Mouse (Mus musculus): ENCODE measurements around the gene Lrrc51.

Gene Lrrc51

DNA sequence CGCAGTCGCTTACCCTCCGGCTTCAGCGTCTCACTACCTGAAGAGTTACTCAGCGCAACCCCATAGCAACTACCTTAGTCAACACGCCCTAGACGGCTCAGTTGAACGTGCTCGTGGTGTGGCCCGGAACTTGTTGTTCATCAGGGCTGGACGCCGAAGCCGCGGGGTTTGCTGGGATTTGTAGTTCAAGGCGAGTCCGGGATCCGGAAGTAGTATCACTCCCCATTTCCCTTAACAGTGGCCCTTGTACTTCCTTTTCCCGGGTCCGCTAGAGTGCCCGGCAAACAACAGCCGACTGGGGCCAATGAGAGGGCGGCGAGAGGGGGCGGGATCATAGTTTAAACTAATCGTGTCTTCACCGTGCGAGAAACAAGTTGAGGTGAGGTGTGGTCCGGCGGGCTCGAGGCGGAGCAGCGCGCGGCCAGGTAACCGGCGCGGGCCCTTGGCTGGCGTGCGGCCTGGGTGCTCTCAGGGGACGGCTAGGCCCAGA is at the start of gene Lrrc51, which contains the start of gene Numa1:
TSS of gene Lrrc51 (minus strand) at position 145 of the 490 bp plus-strand sequence.
TSS of gene Numa1 (plus strand) at position 361 of the 490 bp plus-strand sequence.
- no peaks in the 10 kb centered on the region for H3K27me3 ChIP-seq (ENCODE audit: control insufficient read depth, insufficient read depth, low read length, poor library complexity, severe bottlenecking)
- H3K36me3 ChIP-seq (ENCODE audit: control insufficient read depth, insufficient read depth, low read length, poor library complexity, severe bottlenecking): no peaks in the 10 kb centered on the region
- DNase-seq (ENCODE audit: low read depth, low spot score): peak; percentile 97

DNA sequence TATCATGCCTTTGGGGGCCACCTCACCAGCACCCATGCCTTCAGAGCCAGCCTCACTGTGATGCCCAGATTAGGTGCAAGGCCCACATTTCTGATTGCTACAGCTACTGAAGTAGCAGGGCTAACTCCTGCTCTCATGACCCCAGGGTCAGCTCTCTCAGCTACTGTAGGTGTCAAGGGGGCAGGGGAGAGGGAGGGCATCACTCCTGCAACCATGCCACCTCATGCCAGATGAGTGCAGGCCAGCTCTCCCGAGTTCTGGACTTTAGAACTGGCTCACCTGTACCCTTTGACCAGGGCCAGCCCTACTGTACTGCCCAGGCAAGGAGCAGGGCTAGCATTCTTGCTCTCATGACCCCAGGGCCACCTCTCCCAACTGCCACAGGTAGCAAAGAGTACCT is 49.0 kb upstream of the Lrrc51 start:
- DNase-seq (ENCODE audit: low read depth, low spot score): no peak
- Histone ChIP-seq H3K27me3 (ENCODE audit: control insufficient read depth, insufficient read depth, low read length, poor library complexity, severe bottlenecking) (no peaks in the 10 kb centered on the region), H3K36me3 (ENCODE audit: control insufficient read depth, insufficient read depth, low read length, poor library complexity, severe bottlenecking) (peaks cover 2% of the 10 kb centered on the region; the same call in 1 of the 2 replicates)

DNA sequence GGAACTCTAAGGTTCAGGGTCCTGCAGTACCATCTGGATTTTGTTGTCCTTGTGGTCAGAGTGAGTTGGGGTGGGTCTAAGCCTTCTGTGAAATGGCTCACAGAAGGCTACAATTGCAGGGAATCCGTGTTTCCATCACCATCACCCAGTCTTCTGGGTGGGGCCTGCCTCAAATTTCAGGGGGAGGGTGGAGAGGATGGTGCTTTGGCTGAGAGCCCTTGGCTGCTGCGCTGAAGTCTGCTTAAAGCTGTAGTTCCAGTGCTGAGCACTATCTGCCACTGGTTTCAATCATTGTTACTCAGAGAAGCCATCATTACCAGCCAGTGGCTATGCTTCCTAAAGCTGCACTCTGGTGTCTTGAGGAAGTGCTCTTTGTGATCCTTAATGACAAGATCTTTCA is 40.8 kb upstream of the Lrrc51 start:
- DNase-seq (ENCODE audit: low read depth, low spot score): no peak
- Histone ChIP-seq H3K36me3 (ENCODE audit: control insufficient read depth, insufficient read depth, low read length, poor library complexity, severe bottlenecking) (no peaks in the 10 kb centered on the region), H3K27me3 (ENCODE audit: control insufficient read depth, insufficient read depth, low read length, poor library complexity, severe bottlenecking) (no peaks in the 10 kb centered on the region)

DNA sequence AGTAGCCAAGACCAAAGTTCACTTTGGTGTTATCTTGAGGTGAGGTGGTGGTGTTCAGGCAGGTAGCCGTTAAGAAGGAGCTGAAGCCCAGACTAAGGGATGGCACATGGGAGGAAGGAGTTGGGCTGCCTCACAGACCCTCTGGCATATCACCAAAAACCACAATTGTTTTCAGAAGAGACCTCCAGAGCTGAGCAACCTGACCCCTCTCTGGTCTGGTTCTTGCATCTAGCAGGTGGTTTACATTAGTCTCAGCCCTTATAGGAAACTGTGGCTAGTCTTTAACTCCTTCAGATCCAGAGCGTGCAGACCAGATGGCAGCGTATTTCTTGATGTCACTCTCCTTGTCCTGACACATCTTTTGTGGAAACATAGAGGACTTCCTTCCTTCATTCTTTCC is 40.0 kb upstream of the Lrrc51 start:
- Histone ChIP-seq H3K36me3 (ENCODE audit: control insufficient read depth, insufficient read depth, low read length, poor library complexity, severe bottlenecking) (no peaks in the 10 kb centered on the region), H3K27me3 (ENCODE audit: control insufficient read depth, insufficient read depth, low read length, poor library complexity, severe bottlenecking) (no peaks in the 10 kb centered on the region)
- no peak for DNase-seq (ENCODE audit: low read depth, low spot score)

DNA sequence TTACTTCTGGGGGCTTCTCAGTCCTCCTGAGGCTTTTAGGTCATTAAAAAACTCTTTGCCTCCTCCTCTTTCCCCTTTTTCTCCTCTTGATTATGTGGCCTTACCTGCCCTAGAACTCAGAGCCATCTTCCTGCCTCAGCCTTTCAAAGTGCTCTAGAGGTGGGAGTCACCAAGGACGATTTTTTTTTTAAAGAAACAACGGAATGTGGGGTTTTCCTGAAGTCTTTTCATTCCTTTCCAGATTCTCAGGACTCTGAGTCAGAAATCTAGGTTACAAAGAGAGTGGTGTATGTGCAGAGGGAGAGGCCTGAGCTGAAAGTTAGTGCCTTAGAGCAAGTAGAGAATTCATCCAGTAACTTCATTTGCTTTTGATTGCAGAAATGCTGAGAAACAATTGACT is 38.0 kb upstream of the Lrrc51 start:
- H3K36me3 ChIP-seq (ENCODE audit: control insufficient read depth, insufficient read depth, low read length, poor library complexity, severe bottlenecking): no peaks in the 10 kb centered on the region
- no peaks in the 10 kb centered on the region for H3K27me3 ChIP-seq (ENCODE audit: control insufficient read depth, insufficient read depth, low read length, poor library complexity, severe bottlenecking)
- DNase-seq (ENCODE audit: low read depth, low spot score): no peak

DNA sequence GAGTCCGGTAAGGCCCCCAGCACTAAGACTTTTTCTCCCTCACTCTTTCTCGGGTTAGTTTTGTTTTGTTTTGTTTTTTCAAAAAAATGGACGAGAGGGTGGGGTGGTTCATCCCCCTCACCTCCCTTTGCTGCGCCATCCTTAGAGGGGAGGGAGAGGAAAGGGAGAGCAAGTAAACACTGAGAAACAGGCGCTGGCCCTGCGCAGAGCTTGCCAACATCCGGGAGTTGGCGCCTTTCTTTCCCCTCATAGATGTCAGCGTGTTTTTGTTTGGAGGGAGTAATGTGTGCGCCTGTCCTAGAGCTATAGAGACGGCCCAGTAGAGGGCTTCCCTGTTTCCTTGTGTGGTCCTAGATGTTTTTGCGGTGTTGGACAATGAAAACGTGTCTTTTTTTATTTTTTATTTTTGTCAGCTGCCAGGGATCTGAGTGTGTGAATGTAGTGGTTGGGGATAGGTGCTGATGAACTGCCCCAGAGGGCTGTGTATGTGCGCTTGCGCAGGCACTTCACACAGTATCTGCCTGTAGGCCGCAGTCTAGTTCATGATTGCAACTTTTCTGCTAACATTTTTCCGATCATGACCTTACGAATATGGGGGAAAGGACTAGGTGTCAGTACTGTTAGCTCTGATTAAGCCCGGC is 37.2 kb upstream of the Lrrc51 start:
- no peaks in the 10 kb centered on the region for H3K36me3 ChIP-seq (ENCODE audit: control insufficient read depth, insufficient read depth, low read length, poor library complexity, severe bottlenecking)
- DNase-seq (ENCODE audit: low read depth, low spot score): peak; percentile 70

DNA sequence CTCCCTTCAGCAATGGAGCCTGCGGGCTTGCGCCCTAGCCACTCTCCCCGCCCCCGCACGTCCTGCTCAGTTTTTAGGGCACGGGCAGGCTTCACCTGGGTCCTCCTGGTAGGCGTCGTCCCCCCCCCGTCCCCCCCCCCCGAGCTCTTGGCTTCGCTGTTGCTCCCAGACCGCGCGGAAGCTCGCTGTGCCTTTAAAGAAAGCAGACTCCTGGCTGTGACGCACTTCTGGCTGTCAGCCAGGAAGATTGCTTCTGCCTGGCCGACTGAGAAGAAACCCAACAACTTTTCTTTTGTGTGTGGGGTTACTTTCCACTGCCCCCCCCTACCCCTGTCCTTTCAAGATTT is 36.7 kb upstream of the Lrrc51 start:
- no peaks in the 10 kb centered on the region for H3K36me3 ChIP-seq (ENCODE audit: control insufficient read depth, insufficient read depth, low read length, poor library complexity, severe bottlenecking)
- H3K27me3 ChIP-seq (ENCODE audit: control insufficient read depth, insufficient read depth, low read length, poor library complexity, severe bottlenecking): no peaks in the 10 kb centered on the region
- DNase-seq (ENCODE audit: low read depth, low spot score): peak; percentile 88

More for the DNA sequence above, 37.2 kb upstream of the Lrrc51 start:
- no peaks in the 10 kb centered on the region for H3K27me3 ChIP-seq (ENCODE audit: control insufficient read depth, insufficient read depth, low read length, poor library complexity, severe bottlenecking)

DNA sequence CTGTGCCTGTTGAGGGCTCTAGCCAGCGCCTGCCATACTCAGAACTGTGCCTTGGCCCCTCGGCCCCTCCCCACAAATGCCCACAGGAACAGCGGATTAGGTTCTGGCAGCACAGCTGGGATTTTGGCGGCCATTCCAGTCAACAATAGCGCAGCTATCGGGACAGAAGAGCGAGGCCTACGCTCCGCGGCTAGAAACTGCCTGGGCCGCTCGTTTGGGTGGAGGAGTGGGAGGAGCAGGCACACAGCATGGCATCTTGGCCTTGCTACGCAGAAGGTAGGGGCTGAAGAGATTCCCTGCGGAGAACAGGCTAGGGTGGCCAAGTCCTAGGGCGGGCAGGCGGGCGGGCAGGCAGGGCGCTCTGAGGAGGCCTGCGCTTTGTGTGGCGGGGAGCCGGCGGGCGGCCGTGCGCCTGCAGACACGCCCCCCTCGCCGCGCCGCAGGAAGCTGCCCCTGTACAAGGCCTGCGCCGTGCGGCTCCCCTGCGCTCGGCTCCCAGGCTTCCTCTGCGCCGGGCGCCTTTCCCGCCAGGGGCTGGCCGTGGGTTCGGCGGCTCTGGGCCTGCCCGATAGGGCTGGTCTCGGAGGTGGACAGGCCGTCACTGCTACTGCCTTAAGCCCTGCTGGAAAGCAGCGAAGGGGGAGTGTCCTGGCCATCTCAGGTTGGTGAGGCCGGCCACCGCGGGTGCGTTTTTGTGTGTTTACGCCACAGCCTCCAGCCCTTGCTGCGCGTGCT is 36.2 kb upstream of the Lrrc51 start:
- no peaks in the 10 kb centered on the region for H3K36me3 ChIP-seq (ENCODE audit: control insufficient read depth, insufficient read depth, low read length, poor library complexity, severe bottlenecking)
- DNase-seq (ENCODE audit: low read depth, low spot score): peak; percentile 77
- no peaks in the 10 kb centered on the region for H3K27me3 ChIP-seq (ENCODE audit: control insufficient read depth, insufficient read depth, low read length, poor library complexity, severe bottlenecking)

DNA sequence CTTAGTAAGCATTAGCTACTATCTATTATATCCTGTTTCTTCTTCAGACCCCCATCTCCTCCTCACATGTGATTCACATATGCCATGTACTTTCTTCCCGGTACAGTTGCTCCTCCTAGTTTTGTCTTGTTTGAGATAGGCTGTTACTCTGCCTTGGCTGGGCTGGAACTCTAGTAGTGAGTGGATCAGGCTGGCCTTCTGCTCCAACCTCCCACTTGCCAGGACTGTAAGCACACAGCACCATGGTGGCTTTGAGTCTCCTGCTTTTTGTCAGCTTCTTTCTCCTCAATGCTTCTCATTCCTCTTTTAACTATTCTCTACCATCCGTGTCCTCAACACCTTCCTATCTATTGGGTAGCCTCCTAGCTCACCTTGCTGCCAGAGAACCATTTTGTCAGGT is 35.1 kb upstream of the Lrrc51 start:
- H3K27me3 ChIP-seq (ENCODE audit: control insufficient read depth, insufficient read depth, low read length, poor library complexity, severe bottlenecking): no peaks in the 10 kb centered on the region
- H3K36me3 ChIP-seq (ENCODE audit: control insufficient read depth, insufficient read depth, low read length, poor library complexity, severe bottlenecking): no peaks in the 10 kb centered on the region
- DNase-seq (ENCODE audit: low read depth, low spot score): no peak

DNA sequence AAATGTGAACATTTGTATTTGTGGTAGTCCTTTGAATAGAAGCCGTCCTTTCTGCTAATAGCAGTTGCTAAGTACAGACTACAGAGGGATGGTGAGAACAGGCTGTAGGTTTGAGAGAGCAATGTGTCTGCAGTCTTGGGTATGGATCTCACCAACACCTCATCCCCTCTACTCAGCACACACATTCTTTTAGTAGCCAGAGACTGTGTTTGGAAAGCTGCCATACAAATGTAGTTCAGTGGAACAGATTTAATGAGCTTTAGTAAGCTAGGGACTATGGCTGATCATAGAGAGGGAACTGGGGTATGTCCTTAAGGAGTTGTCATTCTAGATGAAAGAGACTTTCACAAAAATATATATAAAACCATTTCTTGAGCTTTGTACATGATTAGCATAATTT is 33.6 kb upstream of the Lrrc51 start:
- no peak for DNase-seq (ENCODE audit: low read depth, low spot score)
- H3K36me3 ChIP-seq (ENCODE audit: control insufficient read depth, insufficient read depth, low read length, poor library complexity, severe bottlenecking): no peaks in the 10 kb centered on the region
- H3K27me3 ChIP-seq (ENCODE audit: control insufficient read depth, insufficient read depth, low read length, poor library complexity, severe bottlenecking): no peaks in the 10 kb centered on the region

DNA sequence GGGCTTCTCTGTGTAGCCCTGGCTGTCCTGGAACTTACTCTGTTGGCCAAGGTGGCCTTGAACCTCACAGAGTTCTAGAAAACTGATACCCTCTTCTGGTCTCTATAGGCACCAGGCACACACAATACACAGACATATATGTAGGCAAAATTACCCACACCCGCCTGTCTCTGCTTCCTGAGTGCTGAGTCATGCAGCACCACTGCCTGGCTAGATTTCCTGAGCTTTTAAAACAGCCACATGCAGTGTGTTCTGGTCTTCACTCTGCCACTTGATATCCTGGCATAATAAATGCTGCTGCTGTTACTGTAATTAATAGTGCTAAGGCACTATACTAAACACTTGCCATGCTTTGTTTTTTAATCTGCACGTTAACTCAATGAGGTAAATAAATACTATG is 31.9 kb upstream of the Lrrc51 start:
- Histone ChIP-seq H3K36me3 (ENCODE audit: control insufficient read depth, insufficient read depth, low read length, poor library complexity, severe bottlenecking) (no peaks in the 10 kb centered on the region), H3K27me3 (ENCODE audit: control insufficient read depth, insufficient read depth, low read length, poor library complexity, severe bottlenecking) (no peaks in the 10 kb centered on the region)
- DNase-seq (ENCODE audit: low read depth, low spot score): no peak

DNA sequence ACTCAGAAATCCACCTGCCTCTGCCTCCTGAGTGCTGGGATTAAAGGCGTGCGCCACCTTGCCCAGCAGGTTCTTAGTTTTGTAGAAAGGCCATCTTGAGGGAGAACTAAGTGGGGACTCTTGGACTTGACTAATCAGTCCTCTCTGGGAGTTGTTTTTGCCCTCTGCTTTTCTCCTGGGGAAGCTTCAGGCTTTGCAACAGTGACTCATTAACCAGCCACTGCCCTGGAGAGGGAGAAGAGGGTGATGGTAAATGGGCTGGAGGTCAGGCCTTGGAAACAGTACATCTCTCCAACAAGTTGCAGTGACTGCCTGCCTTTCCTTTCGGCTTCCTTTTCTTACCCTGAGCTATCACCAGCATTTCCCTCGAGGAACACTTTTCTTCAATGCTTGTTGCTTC is 30.9 kb upstream of the Lrrc51 start:
- DNase-seq (ENCODE audit: low read depth, low spot score): no peak

DNA sequence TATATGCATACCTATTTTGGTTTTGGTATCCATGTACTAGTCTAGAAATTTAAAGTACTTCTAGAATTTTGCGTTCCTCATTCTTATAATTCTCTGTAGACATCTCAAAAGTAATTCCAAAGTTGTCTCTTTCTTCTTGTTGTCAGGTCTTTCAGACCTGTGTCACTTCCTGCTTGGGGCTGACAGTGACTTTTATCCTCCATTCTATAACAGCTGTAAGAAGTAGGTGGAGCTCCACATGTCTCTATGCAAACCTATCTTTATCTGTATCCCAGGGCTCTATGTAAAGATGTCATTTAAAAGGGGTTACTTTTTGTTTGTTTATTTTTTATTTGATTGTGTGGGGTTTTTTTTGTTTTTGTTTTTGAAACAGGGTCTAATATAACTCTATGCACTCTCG is 29.9 kb upstream of the Lrrc51 start:
- Histone ChIP-seq H3K27me3 (ENCODE audit: control insufficient read depth, insufficient read depth, low read length, poor library complexity, severe bottlenecking) (no peaks in the 10 kb centered on the region), H3K36me3 (ENCODE audit: control insufficient read depth, insufficient read depth, low read length, poor library complexity, severe bottlenecking) (no peaks in the 10 kb centered on the region)
- no peak for DNase-seq (ENCODE audit: low read depth, low spot score)

More for the DNA sequence above, 30.9 kb upstream of the Lrrc51 start:
- Histone ChIP-seq H3K36me3 (ENCODE audit: control insufficient read depth, insufficient read depth, low read length, poor library complexity, severe bottlenecking) (no peaks in the 10 kb centered on the region), H3K27me3 (ENCODE audit: control insufficient read depth, insufficient read depth, low read length, poor library complexity, severe bottlenecking) (no peaks in the 10 kb centered on the region)

DNA sequence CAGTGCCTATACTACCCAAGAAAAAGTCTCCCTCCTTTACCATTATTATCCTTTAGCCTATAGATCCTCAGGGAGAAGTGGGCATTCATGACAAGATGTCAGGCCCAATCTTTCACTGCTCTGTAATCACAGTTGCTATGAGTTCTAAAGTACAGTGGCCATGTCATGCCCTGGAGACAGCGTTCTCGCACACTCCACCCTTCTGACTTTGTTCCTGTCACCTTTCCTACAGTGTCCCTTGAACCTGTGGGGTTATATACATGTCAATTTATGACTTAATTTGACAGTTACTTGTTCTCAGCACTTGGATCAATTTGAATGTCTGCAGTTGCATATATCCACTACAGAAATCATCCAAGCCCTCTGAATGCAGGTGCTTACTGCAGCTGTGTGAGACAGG is 29.1 kb upstream of the Lrrc51 start:
- no peak for DNase-seq (ENCODE audit: low read depth, low spot score)
- Histone ChIP-seq H3K36me3 (ENCODE audit: control insufficient read depth, insufficient read depth, low read length, poor library complexity, severe bottlenecking) (no peaks in the 10 kb centered on the region), H3K27me3 (ENCODE audit: control insufficient read depth, insufficient read depth, low read length, poor library complexity, severe bottlenecking) (no peaks in the 10 kb centered on the region)

DNA sequence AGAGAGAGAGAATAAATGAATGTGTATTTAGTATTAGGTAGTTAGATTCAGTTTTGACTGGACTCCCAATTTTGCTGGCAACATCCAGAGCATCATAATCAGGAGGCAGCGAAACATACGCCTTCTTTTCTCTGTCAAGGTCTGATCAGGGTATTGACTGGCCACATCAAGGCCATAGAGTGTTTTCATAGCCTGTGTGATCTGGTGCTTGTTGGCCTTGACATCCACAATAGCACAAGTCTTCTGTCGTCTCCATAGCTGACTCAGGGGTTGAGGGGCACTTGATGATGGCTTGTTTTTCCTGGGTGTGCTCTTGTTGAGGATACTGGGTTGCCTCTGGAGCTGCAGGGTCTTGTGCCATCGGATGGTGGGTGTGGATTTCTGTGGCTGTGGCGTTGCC is 23.2 kb upstream of the Lrrc51 start:
- DNase-seq (ENCODE audit: low read depth, low spot score): no peak
- Histone ChIP-seq H3K36me3 (ENCODE audit: control insufficient read depth, insufficient read depth, low read length, poor library complexity, severe bottlenecking) (no peaks in the 10 kb centered on the region), H3K27me3 (ENCODE audit: control insufficient read depth, insufficient read depth, low read length, poor library complexity, severe bottlenecking) (no peaks in the 10 kb centered on the region)

Measured in splenic B cell, adult 2 months (primary cell).